Mouse (Mus musculus): Measurements from ENCODE around the gene Dusp8. TPM values are rescaled to one million over a fixed set of nuclear protein-coding genes. Genes with fewer than 3 reads are reported as not detected.

Dusp8 gene
- polyA plus RNA-seq (2012; ENCODE audit: low replicate concordance) = 14.9 and 17.9 TPM in 2 replicates

GRCm38 (mm10) chr7:142095183-142095931 lies at the start of gene Dusp8:
Gene Dusp8, minus strand, starts transcription at chr7:142095843.

GRCm38 (mm10) chr7:142144507-142144906 lies 48.9 kb upstream of the Dusp8 start, which contains the start of gene Gm45337:
Gene Gm45337, minus strand, starts transcription at chr7:142144607.

GRCm38 (mm10) chr7:142135934-142136333 lies 40.3 kb upstream of the Dusp8 start, which contains the start of gene Gm39115:
Gene Gm39115, minus strand, starts transcription at chr7:142136034.

GRCm38 (mm10) chr7:142120629-142121028 lies 25.0 kb upstream of the Dusp8 start, which contains the start of gene Gm45618:
Gene Gm45618, minus strand, starts transcription at chr7:142120729.

GRCm38 (mm10) chr7:142060931-142061565 lies 34.6 kb downstream of the Dusp8 start, which contains the start of gene Mob2:
Gene Mob2, minus strand, starts transcription at chr7:142061065.

Other genes with a start within 250 kb of the Dusp8 start
- 57.6 and 72.5 TPM in 2 replicates for gene Tollip, start 177.3 kb downstream of the Dusp8 start, polyA plus RNA-seq (2012; ENCODE audit: low replicate concordance)
- not detected in 2 replicates for gene Brsk2, start 146.1 kb downstream of the Dusp8 start, polyA plus RNA-seq (2012; ENCODE audit: low replicate concordance)
- 10.0 and 53.1 TPM in 2 replicates for gene Mob2, start 34.8 kb downstream of the Dusp8 start, polyA plus RNA-seq (2012; ENCODE audit: low replicate concordance)
- gene Gm45618, start 24.9 kb upstream of the Dusp8 start, polyA plus RNA-seq (2012; ENCODE audit: low replicate concordance) = not detected in 2 replicates
- not detected in 2 replicates for gene Gm39115, start 40.2 kb upstream of the Dusp8 start, polyA plus RNA-seq (2012; ENCODE audit: low replicate concordance)
- gene Gm45337, start 48.8 kb upstream of the Dusp8 start, polyA plus RNA-seq (2012; ENCODE audit: low replicate concordance) = not detected in 2 replicates
- gene Gm29735, start 61.3 kb upstream of the Dusp8 start, polyA plus RNA-seq (2012; ENCODE audit: low replicate concordance) = not detected in 2 replicates
- not detected in 2 replicates for gene Gm4553, start 69.9 kb upstream of the Dusp8 start, polyA plus RNA-seq (2012; ENCODE audit: low replicate concordance)
- not detected in 2 replicates for gene Krtap5-2, start 80.2 kb upstream of the Dusp8 start, polyA plus RNA-seq (2012; ENCODE audit: low replicate concordance)
- not detected in 2 replicates for gene Gm10153, start 94.5 kb upstream of the Dusp8 start, polyA plus RNA-seq (2012; ENCODE audit: low replicate concordance)
- gene Krtap5-3, start 105.5 kb upstream of the Dusp8 start, polyA plus RNA-seq (2012; ENCODE audit: low replicate concordance) = not detected in 2 replicates
- gene Gm7579, start 116.0 kb upstream of the Dusp8 start, polyA plus RNA-seq (2012; ENCODE audit: low replicate concordance) = not detected in 2 replicates
- gene Krtap5-5, start 134.1 kb upstream of the Dusp8 start, polyA plus RNA-seq (2012; ENCODE audit: low replicate concordance) = not detected in 2 replicates
- gene Gm40460, start 145.2 kb upstream of the Dusp8 start, polyA plus RNA-seq (2012; ENCODE audit: low replicate concordance) = not detected in 2 replicates
- not detected in 2 replicates for gene Gm2431, start 162.5 kb upstream of the Dusp8 start, polyA plus RNA-seq (2012; ENCODE audit: low replicate concordance)
- not detected in 2 replicates for gene Gm4559, start 178.5 kb upstream of the Dusp8 start, polyA plus RNA-seq (2012; ENCODE audit: low replicate concordance)
- gene Krtap5-1, start 201.3 kb upstream of the Dusp8 start, polyA plus RNA-seq (2012; ENCODE audit: low replicate concordance) = not detected in 2 replicates
- gene Krtap5-4, start 207.7 kb upstream of the Dusp8 start, polyA plus RNA-seq (2012; ENCODE audit: low replicate concordance) = not detected in 2 replicates

Measured in leukemia stem cell, adult 10-12 weeks (primary cell).